Mouse (Mus musculus) liver, embryonic 14.5 days (tissue): ENCODE results near the gene Gm21969. TPM values are rescaled to one million over a fixed set of nuclear protein-coding genes. Genes with fewer than 3 reads are reported as not detected.

ENCODE experiments used
- ATAC-seq: fragments of 200-750 bp; cut with Nextera tagmentation; 2 replicates; pipeline ENCODE4 v1.8.0; 2017; ENCODE audit warnings: moderate number of reproducible peaks, mild to moderate bottlenecking, moderate library complexity; ENCODE audit not compliant: insufficient read depth
- DNase-seq, 3 experiments: peaks; one replicate each; pipeline ENCODE4 v3.0.0-alpha.2; 2012 to 2013; ENCODE audit warnings: low read depth in 3 of 3, low spot score in 3 of 3
- H3K27ac ChIP-seq: fragments of 300-500 bp; sonication (generic); 2 replicates; pipeline ENCODE4 v1.5.1; 2014; ENCODE audit warnings: moderate library complexity, mild to moderate bottlenecking, control low read depth, inconsistent platforms
- H3K27me3 ChIP-seq: fragments of 300-500 bp; sonication (generic); 2 replicates; pipeline ENCODE4 v1.6.1; 2014; ENCODE audit warnings: mild to moderate bottlenecking, low read length, moderate library complexity; ENCODE audit not compliant: control insufficient read depth, insufficient read depth
- H3K36me3 ChIP-seq: fragments of 300-500 bp; sonication (generic); replicated peaks from 2 replicates; pipeline ENCODE4 v1.6.1; 2014; ENCODE audit warnings: low read depth; ENCODE audit not compliant: control insufficient read depth, insufficient read depth
- H3K4me1 ChIP-seq, 2 experiments: fragments of 200-500 bp in 1 of 2; fragments of 300-500 bp in 1 of 2; sonication (generic) in 1 of 2; replicated peaks; 2 replicates each; pipeline ENCODE4 v1.6.1; 2012 to 2014; ENCODE audit warnings: antibody characterized with exemption in 1 of 2, inconsistent platforms in 1 of 2, low read length in 1 of 2; ENCODE audit not compliant: control insufficient read depth in 2 of 2, insufficient read depth in 2 of 2
- H3K4me2 ChIP-seq: fragments of 300-500 bp; sonication (generic); 2 replicates; pipeline ENCODE4 v1.6.1; 2014; ENCODE audit warnings: low read depth, mild to moderate bottlenecking, control low read depth, moderate library complexity
- H3K4me3 ChIP-seq, 2 experiments: fragments of 200-500 bp in 1 of 2; fragments of 300-500 bp in 1 of 2; sonication (generic) in 1 of 2; 2 replicates each; pipeline ENCODE4 v1.5.1; 2012 to 2014; ENCODE audit warnings: low read depth in 2 of 2, low read length in 2 of 2, mild to moderate bottlenecking in 2 of 2, control low read depth in 1 of 2, inconsistent platforms in 1 of 2, moderate library complexity in 1 of 2; ENCODE audit not compliant: insufficient read depth in 1 of 2
- H3K9ac ChIP-seq: fragments of 300-500 bp; sonication (generic); replicated peaks from 2 replicates; pipeline ENCODE4 v1.6.1; 2014; ENCODE audit warnings: mild to moderate bottlenecking, control low read depth, moderate library complexity
- H3K9me3 ChIP-seq: fragments of 300-500 bp; sonication (generic); 2 replicates; pipeline ENCODE4 v1.6.1; 2016; ENCODE audit warnings: low read length, mixed read lengths; ENCODE audit not compliant: control insufficient read depth
- CTCF ChIP-seq: IDR thresholded peaks from 2 replicates; pipeline ENCODE4 v1.5.1; 2016; ENCODE audit warnings: antibody characterized with exemption, low read depth, control low read depth
- EP300 ChIP-seq: IDR thresholded peaks from 2 replicates; pipeline ENCODE4 v1.6.1; 2016; ENCODE audit warnings: antibody characterized with exemption, low read depth
- WGBS: fragments of 180-500 bp; shearing (Covaris S2); extraction: QIAGEN DNeasy Blood & Tissue Kit; methylation state at CpG from one replicate; pipeline ENCODE4 v1.1.7; 2014; ENCODE audit not compliant: insufficient replicate concordance; 5-methylcytosine and 5-hydroxymethylcytosine counted together
- polyA plus RNA-seq, 2 experiments: library from polyadenylated mRNA; depleted of rRNA in 1 of 2; stranded (reverse) in 1 of 2; unstranded in 1 of 2; fragments of >200 nt; fragmentation: Nextera tagmentation in 1 of 2; extraction: Ambion mirVana in 1 of 2; gene quantifications; 2 replicates each; pipeline versions ENCODE4 v1.2.1 to v1.2.3; 2012 to 2014

The Gm21969 gene
- polyA plus RNA-seq, 2 experiments, result not detected

- DNase-seq, result no peak
- Histone ChIP-seq H3K27ac (no peak overlapping the region), H3K27me3 (peaks cover 43% of the 10 kb centered on the region), H3K4me1 (peaks cover 3 to 8% of the 10 kb centered on the region in 2 experiments; a peak in 2 of 4 replicates), H3K9ac (no peak overlapping the region), H3K9me3 (no peaks in the 10 kb centered on the region), H3K4me3 (peak overlapping the region; percentile 42 to 61), H3K4me2 (peak overlapping the region; percentile 74), H3K36me3 (no peaks in the 10 kb centered on the region)
- no peak for ATAC-seq
- WGBS, result 64% methylated on average over 14 of the region's 14 CpGs
- TF ChIP-seq CTCF (no peak), EP300 (no peak)
Measured at GRCm38 (mm10) chr4:139576251-139576880, 26.6 kb upstream of the Gm21969 start.

- H3K27ac ChIP-seq, result no peak overlapping the region
- H3K9ac ChIP-seq, result no peak overlapping the region
- TF ChIP-seq CTCF (no peak), EP300 (no peak)
- H3K4me2 ChIP-seq, result peak overlapping the region; percentile 74
- no peak overlapping the region for H3K4me3 ChIP-seq
- 69% methylated on average over 7 of the region's 7 CpGs for WGBS
- no peaks in the 10 kb centered on the region for H3K36me3 ChIP-seq
- peaks cover 43% of the 10 kb centered on the region for H3K27me3 ChIP-seq
- H3K9me3 ChIP-seq, result no peaks in the 10 kb centered on the region
- H3K4me1 ChIP-seq, result peaks cover 3 to 12% of the 10 kb centered on the region in 2 experiments; a peak in 3 of 4 replicates
- ATAC-seq (no peak), DNase-seq (no peak)
Measured at GRCm38 (mm10) chr4:139577006-139577405, 26.0 kb upstream of the Gm21969 start.

- H3K27ac ChIP-seq, result no peak overlapping the region
- H3K27me3 ChIP-seq, result peaks cover 38% of the 10 kb centered on the region
- no peak overlapping the region; the same call in 1 of the 2 replicates for H3K4me2 ChIP-seq
- H3K4me3 ChIP-seq, result no peak overlapping the region
- TF ChIP-seq CTCF (no peak), EP300 (no peak)
- no peak for ATAC-seq
- peaks cover 3 to 15% of the 10 kb centered on the region in 2 experiments; a peak in 3 of 4 replicates for H3K4me1 ChIP-seq
- H3K36me3 ChIP-seq, result no peaks in the 10 kb centered on the region
- no peaks in the 10 kb centered on the region for H3K9me3 ChIP-seq
- no peak overlapping the region for H3K9ac ChIP-seq
- no peak for DNase-seq
- WGBS, result 73% methylated on average over 8 of the region's 8 CpGs
Measured at GRCm38 (mm10) chr4:139578389-139578788, 24.6 kb upstream of the Gm21969 start.

- no peak overlapping the region for H3K27ac ChIP-seq
- ATAC-seq, result no peak
Measured at GRCm38 (mm10) chr4:139579003-139579402, 24.0 kb upstream of the Gm21969 start.

GRCm38 (mm10) chr4:139579466-139579865, 23.5 kb upstream of the Gm21969 start:
- TF ChIP-seq CTCF (no peak), EP300 (no peak)
- no peak overlapping the region for H3K4me2 ChIP-seq
- no peak overlapping the region for H3K9ac ChIP-seq
- no peak for ATAC-seq
- peaks cover 0 to 13% of the 10 kb centered on the region in 2 experiments; a peak in 2 of 4 replicates for H3K4me1 ChIP-seq
- no peaks in the 10 kb centered on the region for H3K9me3 ChIP-seq
- no peak for DNase-seq
- H3K27me3 ChIP-seq, result peaks cover 27% of the 10 kb centered on the region
- no peak overlapping the region for H3K27ac ChIP-seq
- WGBS, result 28% methylated on average over 6 of the region's 6 CpGs
- no peak overlapping the region for H3K4me3 ChIP-seq
- no peaks in the 10 kb centered on the region for H3K36me3 ChIP-seq

More at GRCm38 (mm10) chr4:139579003-139579402, 24.0 kb upstream of the Gm21969 start:
- no peak overlapping the region for H3K9ac ChIP-seq
- 27% methylated on average over 10 of the region's 10 CpGs for WGBS
- DNase-seq, result no peak
- no peaks in the 10 kb centered on the region for H3K9me3 ChIP-seq
- TF ChIP-seq CTCF (no peak), EP300 (no peak)
- no peak overlapping the region for H3K4me3 ChIP-seq
- peak overlapping the region; percentile 20; the same call in 1 of the 2 replicates for H3K4me2 ChIP-seq
- H3K27me3 ChIP-seq, result peaks cover 32% of the 10 kb centered on the region
- H3K4me1 ChIP-seq, result peaks cover 0 to 13% of the 10 kb centered on the region in 2 experiments; a peak in 2 of 4 replicates
- H3K36me3 ChIP-seq, result no peaks in the 10 kb centered on the region
